Mouse (Mus musculus): ENCODE results near the gene Bcl2. TPM values are rescaled to one million over a fixed set of nuclear protein-coding genes. Genes with fewer than 3 reads are reported as not detected.
A peak's percentile ranks its signal among the peaks of the same experiment; 100 is the strongest.

The Bcl2 gene
- total and polyA plus RNA-seq, 2 experiments from 2014 or later = 9.8 to 13.1 TPM

GRCm38 (mm10) chr1:106658293-106658847 is 55.7 kb downstream of the Bcl2 start:
- ATAC-seq = no peak
- no peak for TF ChIP-seq CTCF (IDR thresholded peaks at IDR 0.05; ENCODE audit: low read depth)

DNA sequence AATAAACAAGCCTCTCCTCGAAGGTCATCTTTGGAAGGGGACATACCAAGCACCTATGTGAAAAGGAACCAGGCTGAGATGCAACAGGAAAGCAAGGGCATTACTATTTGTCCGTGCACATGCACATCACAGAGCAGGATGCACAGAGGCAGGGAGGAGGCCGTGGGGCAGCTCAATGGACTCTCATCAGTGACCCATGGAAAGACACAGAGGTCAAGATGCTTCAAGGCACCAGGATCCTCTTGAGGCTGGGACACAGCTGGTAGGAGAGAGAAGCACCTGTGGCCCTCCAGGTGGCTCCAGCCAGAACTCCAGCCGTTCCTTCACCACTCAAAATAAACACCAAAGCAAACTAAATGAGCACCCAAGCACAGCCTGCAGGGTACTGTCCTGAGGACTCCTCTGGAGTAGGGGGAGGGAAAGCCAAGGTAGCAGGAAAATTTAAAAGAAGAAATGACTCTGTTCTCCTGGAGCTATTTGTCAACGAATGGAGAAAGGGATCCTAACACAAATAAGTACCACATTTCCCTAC is 57.8 kb downstream of the Bcl2 start:
- no peak for TF ChIP-seq CTCF (IDR thresholded peaks at IDR 0.05; ENCODE audit: low read depth)
- WGBS = 74% methylated on average over 5 of the region's 5 CpGs
- peaks cover 12% of the 10 kb centered on the region; the same call in 1 of the 2 replicates for H3K4me1 ChIP-seq (ENCODE audit: insufficient read depth, low read length)
- H3K27me3 ChIP-seq (ENCODE audit: insufficient read depth, low read length) = no peaks in the 10 kb centered on the region
- no peak overlapping the region for H3K9ac ChIP-seq (replicated peaks; ENCODE audit: low read length)
- DNase-seq (ENCODE audit: low spot score) (no peak), ATAC-seq (no peak)
- H3K9me3 ChIP-seq (ENCODE audit: low read length) = no peaks in the 10 kb centered on the region
- no peak overlapping the region for H3K4me3 ChIP-seq (ENCODE audit: low read length)
- H3K27ac ChIP-seq = no peak overlapping the region
- no peaks in the 10 kb centered on the region for H3K36me3 ChIP-seq (ENCODE audit: insufficient read depth, low read length)
- H3K4me2 ChIP-seq (ENCODE audit: low read depth, low read length) = no peak overlapping the region

More at GRCm38 (mm10) chr1:106658293-106658847, 55.7 kb downstream of the Bcl2 start:
- H3K4me1 ChIP-seq (ENCODE audit: insufficient read depth, low read length) = 0 out of 2 replicates have a peak, but pooled peaks cover 7% of the 10 kb centered on the region
- 74% methylated on average over 5 of the region's 5 CpGs for WGBS
- no peak overlapping the region for H3K4me3 ChIP-seq (ENCODE audit: low read length)
- H3K9me3 ChIP-seq (ENCODE audit: low read length) = no peaks in the 10 kb centered on the region
- no peak overlapping the region for H3K4me2 ChIP-seq (ENCODE audit: low read depth, low read length)
- H3K27ac ChIP-seq = no peak overlapping the region
- no peaks in the 10 kb centered on the region for H3K36me3 ChIP-seq (ENCODE audit: insufficient read depth, low read length)
- no peaks in the 10 kb centered on the region for H3K27me3 ChIP-seq (ENCODE audit: insufficient read depth, low read length)
- no peak for DNase-seq (ENCODE audit: low spot score)
- H3K9ac ChIP-seq (replicated peaks; ENCODE audit: low read length) = no peak overlapping the region

DNA sequence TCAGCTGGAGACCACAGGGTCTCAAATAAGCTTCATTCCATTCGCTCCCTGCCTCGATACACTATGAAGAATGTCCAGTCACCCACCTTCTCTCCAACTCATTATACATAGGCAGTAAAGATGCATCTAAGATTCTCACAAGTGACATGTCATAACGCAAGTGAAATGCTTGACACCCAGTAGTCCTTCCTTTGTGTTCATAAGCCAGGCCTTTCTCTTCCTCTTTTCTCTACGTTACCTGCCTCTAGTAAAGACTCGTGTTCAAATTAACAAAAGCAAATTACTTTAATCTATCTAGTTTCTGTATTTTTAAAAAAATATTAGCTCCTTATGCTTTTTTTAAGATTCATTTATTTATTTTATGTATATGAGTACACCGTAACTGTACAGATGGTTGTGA is 59.8 kb downstream of the Bcl2 start:
- no peak overlapping the region for H3K4me3 ChIP-seq (ENCODE audit: low read length)
- H3K4me2 ChIP-seq (ENCODE audit: low read depth, low read length) = no peak overlapping the region
- peaks cover 12% of the 10 kb centered on the region; the same call in 1 of the 2 replicates for H3K4me1 ChIP-seq (ENCODE audit: insufficient read depth, low read length)
- DNase-seq (ENCODE audit: low spot score) (no peak), ATAC-seq (no peak)
- H3K27ac ChIP-seq = no peak overlapping the region
- no peaks in the 10 kb centered on the region for H3K9me3 ChIP-seq (ENCODE audit: low read length)
- no peak for TF ChIP-seq CTCF (IDR thresholded peaks at IDR 0.05; ENCODE audit: low read depth)
- H3K36me3 ChIP-seq (ENCODE audit: insufficient read depth, low read length) = no peaks in the 10 kb centered on the region
- 89% methylated on average over 6 of the region's 6 CpGs for WGBS
- no peaks in the 10 kb centered on the region for H3K27me3 ChIP-seq (ENCODE audit: insufficient read depth, low read length)
- H3K9ac ChIP-seq (replicated peaks; ENCODE audit: low read length) = no peak overlapping the region

GRCm38 (mm10) chr1:106653441-106653860 is 60.6 kb downstream of the Bcl2 start:
- no peaks in the 10 kb centered on the region for H3K9me3 ChIP-seq (ENCODE audit: low read length)
- H3K4me2 ChIP-seq (ENCODE audit: low read depth, low read length) = no peak overlapping the region
- H3K4me1 ChIP-seq (ENCODE audit: insufficient read depth, low read length) = peaks cover 12% of the 10 kb centered on the region; the same call in 1 of the 2 replicates
- no peak for TF ChIP-seq CTCF (IDR thresholded peaks at IDR 0.05; ENCODE audit: low read depth)
- WGBS = 35% methylated on average over 4 of the region's 4 CpGs
- no peaks in the 10 kb centered on the region for H3K27me3 ChIP-seq (ENCODE audit: insufficient read depth, low read length)
- no peaks in the 10 kb centered on the region for H3K36me3 ChIP-seq (ENCODE audit: insufficient read depth, low read length)
- H3K4me3 ChIP-seq (ENCODE audit: low read length) = no peak overlapping the region
- ATAC-seq = 0 out of 2 replicates have a peak, but pooled peaks have one; percentile 27
- peak overlapping the region; percentile 58 for H3K27ac ChIP-seq
- DNase-seq (ENCODE audit: low spot score) = peak; percentile 18
- H3K9ac ChIP-seq (replicated peaks; ENCODE audit: low read length) = no peak overlapping the region

DNA sequence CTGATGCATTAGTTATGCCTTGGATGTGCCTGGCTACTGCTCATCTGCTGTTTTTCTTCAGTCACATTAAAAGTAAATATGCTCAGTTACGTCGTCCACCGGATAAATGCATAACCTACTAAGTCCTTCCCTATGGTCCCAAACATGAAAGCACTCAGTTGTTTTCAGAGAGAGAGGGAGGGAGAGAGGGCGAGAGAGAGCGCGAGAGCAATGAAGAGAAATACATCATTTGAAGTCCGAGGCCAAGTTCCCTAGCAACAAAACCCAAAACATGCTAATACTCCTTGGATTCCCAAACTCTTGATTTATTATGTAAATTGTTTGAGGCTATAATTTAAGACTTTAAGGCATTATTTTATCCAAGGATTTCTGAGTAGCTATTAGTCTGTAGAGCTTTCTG is 62.9 kb downstream of the Bcl2 start:
- Histone ChIP-seq H3K9me3 (ENCODE audit: low read length) (no peaks in the 10 kb centered on the region), H3K27ac (no peak overlapping the region), H3K9ac (replicated peaks; ENCODE audit: low read length) (no peak overlapping the region), H3K4me1 (ENCODE audit: insufficient read depth, low read length) (peaks cover 12% of the 10 kb centered on the region; the same call in 1 of the 2 replicates), H3K4me3 (ENCODE audit: low read length) (no peak overlapping the region), H3K27me3 (ENCODE audit: insufficient read depth, low read length) (no peaks in the 10 kb centered on the region), H3K4me2 (ENCODE audit: low read depth, low read length) (no peak overlapping the region), H3K36me3 (ENCODE audit: insufficient read depth, low read length) (no peaks in the 10 kb centered on the region)
- ATAC-seq (no peak), DNase-seq (ENCODE audit: low spot score) (no peak)
- no peak for TF ChIP-seq CTCF (IDR thresholded peaks at IDR 0.05; ENCODE audit: low read depth)
- WGBS = 35% methylated on average over 7 of the region's 7 CpGs

DNA sequence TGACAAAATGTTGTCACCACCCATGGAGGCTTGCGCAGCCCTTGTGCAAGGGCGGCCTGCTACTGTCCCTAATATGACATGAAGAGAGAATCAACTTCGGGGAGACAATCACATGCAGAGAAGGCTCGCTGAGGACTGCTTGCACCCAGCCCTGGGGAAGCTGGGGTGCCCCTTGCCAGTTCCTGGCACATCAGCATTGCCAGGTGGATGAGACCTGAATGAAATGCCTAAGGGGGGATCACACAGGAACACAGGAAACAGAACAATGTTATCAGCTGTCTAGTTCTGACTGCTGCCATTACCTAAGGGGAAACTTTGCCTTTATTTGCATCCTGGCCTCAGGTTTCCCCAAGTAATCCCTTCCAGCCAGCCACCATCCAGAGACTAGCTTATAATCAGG is 63.6 kb downstream of the Bcl2 start:
- Histone ChIP-seq H3K9me3 (ENCODE audit: low read length) (no peaks in the 10 kb centered on the region), H3K36me3 (ENCODE audit: insufficient read depth, low read length) (no peaks in the 10 kb centered on the region), H3K4me2 (ENCODE audit: low read depth, low read length) (no peak overlapping the region), H3K9ac (replicated peaks; ENCODE audit: low read length) (no peak overlapping the region), H3K27me3 (ENCODE audit: insufficient read depth, low read length) (no peaks in the 10 kb centered on the region), H3K4me1 (ENCODE audit: insufficient read depth, low read length) (peaks cover 12% of the 10 kb centered on the region; the same call in 1 of the 2 replicates), H3K27ac (no peak overlapping the region), H3K4me3 (ENCODE audit: low read length) (no peak overlapping the region)
- DNase-seq (ENCODE audit: low spot score) = no peak
- TF ChIP-seq CTCF (IDR thresholded peaks at IDR 0.05; ENCODE audit: low read depth) = no peak
- 75% methylated on average over 4 of the region's 4 CpGs for WGBS
- ATAC-seq = no peak

DNA sequence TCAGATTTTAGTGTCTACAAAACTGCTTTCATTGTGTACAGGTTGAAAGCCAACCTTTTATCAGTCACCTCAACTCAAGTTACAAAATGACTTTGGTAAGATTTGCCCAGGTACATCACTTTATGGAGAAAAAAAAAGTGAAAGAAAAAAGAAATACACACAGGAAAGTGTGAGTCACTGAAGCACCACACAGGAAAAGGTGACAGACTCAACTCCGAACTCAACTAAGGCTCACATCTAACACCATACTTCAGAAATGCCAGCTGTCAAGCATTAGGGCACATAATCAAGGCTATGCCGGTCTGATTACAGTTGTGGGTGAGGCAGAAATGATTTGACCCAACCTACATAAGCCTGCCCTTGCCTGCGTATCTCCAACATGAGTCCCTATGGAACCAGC is 66.7 kb downstream of the Bcl2 start:
- no peaks in the 10 kb centered on the region for H3K9me3 ChIP-seq (ENCODE audit: low read length)
- DNase-seq (ENCODE audit: low spot score) (no peak), ATAC-seq (no peak)
- H3K4me2 ChIP-seq (ENCODE audit: low read depth, low read length) = no peak overlapping the region
- H3K4me1 ChIP-seq (ENCODE audit: insufficient read depth, low read length) = peaks cover 4% of the 10 kb centered on the region; the same call in 1 of the 2 replicates
- TF ChIP-seq CTCF (IDR thresholded peaks at IDR 0.05; ENCODE audit: low read depth) = no peak
- H3K36me3 ChIP-seq (ENCODE audit: insufficient read depth, low read length) = no peaks in the 10 kb centered on the region
- no peak overlapping the region for H3K27ac ChIP-seq
- no peak overlapping the region for H3K9ac ChIP-seq (replicated peaks; ENCODE audit: low read length)
- no peaks in the 10 kb centered on the region for H3K27me3 ChIP-seq (ENCODE audit: insufficient read depth, low read length)
- WGBS = 86% methylated on average over 3 of the region's 3 CpGs
- H3K4me3 ChIP-seq (ENCODE audit: low read length) = no peak overlapping the region

All from hindbrain, postnatal 0 days (tissue).